Mouse (Mus musculus): Measurements from ENCODE around the gene Olfr324. TPM values are rescaled to one million over a fixed set of nuclear protein-coding genes. Genes with fewer than 3 reads are reported as not detected.

Gene Olfr324
- polyA plus RNA-seq, 1 experiment from 2014 or later: not detected

DNA sequence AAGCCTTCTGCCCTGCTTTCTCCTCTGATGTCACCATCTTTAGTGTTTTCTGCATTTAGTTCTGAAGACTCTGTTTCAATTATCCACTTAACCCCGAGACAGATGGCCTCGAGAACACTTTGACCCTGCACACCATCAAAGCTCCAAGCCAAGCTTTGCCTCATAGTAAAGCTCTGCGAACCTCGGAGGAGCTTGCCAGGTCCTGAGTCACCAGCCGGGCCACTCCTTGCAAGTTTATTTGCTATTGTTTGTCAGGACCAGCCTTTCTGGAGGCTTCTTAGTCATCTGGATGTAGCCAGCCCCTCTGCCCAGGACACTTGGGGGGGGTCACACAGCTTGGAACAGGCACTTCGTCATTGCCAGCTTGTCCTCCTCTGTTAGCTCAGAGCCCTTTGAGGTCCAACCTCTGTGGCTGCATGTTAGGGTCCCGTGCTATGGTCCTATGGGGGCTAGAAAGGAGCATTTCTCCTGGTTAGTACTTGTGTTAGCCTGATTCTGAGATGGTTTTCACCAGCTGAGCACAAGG is 43.3 kb downstream of the Olfr324 start:
- no peak for ATAC-seq (ENCODE audit: low FRiP score, low read depth)
- Histone ChIP-seq H3K4me2 (replicated peaks) (no peak overlapping the region), H3K9ac (replicated peaks) (no peak overlapping the region), H3K4me3 (no peak overlapping the region), H3K27me3 (peaks cover 28% of the 10 kb centered on the region), H3K4me1 (peaks cover 11% of the 10 kb centered on the region; the same call in 1 of the 2 replicates), H3K36me3 (no peaks in the 10 kb centered on the region), H3K27ac (replicated peaks) (no peak overlapping the region), H3K9me3 (no peaks in the 10 kb centered on the region)
- 72% methylated on average over 7 of the region's 7 CpGs for WGBS

DNA sequence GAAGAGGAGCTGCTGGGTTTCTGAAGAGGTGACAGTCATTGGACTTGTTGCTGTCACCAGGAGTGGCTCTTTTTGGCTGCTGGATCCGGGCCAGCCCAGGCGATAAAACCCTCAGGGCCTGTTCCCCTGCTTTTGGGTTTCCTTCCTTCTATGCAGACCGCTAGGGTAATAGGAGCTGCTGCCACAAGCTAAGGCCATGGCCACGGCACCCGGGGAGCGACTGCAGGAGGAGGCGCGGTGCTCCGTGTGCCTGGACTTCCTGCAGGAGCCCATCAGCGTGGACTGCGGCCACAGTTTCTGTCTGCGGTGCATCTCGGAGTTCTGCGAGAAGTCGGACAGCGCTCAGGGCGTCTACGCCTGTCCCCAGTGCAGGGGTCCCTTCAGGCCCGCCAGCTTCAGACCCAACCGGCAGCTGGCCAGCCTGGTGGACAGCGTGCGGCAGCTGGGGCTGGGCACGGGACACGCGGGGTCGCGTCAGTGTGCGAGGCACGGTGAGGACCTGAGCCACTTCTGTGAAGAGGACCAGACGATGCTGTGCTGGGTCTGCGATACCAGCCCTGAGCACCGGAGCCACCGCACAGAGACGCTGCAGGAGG is 45.5 kb downstream of the Olfr324 start, which contains the start of gene Trim58:
Gene Trim58, plus strand, starts transcription at position 194 of the 596 bp plus-strand sequence.
- peak; percentile 49; the same call in 1 of the 2 replicates for ATAC-seq (ENCODE audit: low FRiP score, low read depth)
- peak within 1 kb of the TSS; percentile 15; the same call in 1 of the 2 replicates for H3K27ac ChIP-seq (replicated peaks)

DNA sequence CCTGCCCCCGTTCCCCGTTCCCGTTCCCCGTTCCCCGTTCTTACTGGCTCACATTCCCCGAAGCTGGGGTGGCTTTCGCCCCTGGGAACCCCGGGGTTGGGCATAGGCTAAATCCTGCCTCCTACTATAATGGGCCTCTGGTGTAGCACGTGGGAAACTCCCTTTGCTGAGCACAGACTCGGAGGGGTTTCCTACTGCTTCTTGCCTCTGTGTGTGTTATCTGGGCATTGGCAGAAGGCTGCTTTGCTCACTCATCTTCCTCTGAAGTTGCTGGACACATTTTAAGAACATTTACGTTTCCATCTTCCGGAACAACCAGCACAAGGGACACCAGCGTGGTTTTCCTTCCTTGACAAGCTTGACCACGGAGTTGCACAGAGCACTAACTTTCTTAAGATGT is 46.1 kb downstream of the Olfr324 start:
- ATAC-seq (ENCODE audit: low FRiP score, low read depth): no peak
- no peaks in the 10 kb centered on the region for H3K9me3 ChIP-seq
- 33% methylated on average over 14 of the region's 14 CpGs for WGBS
- H3K4me3 ChIP-seq: peak overlapping the region; percentile 47
- no peak overlapping the region for H3K9ac ChIP-seq (replicated peaks)
- H3K4me2 ChIP-seq (replicated peaks): peak overlapping the region; percentile 95
- peak overlapping the region; percentile 15; the same call in 1 of the 2 replicates for H3K27ac ChIP-seq (replicated peaks)
- peaks cover 28% of the 10 kb centered on the region for H3K27me3 ChIP-seq
- H3K4me1 ChIP-seq: peaks cover 11% of the 10 kb centered on the region; the same call in 1 of the 2 replicates
- H3K36me3 ChIP-seq: no peaks in the 10 kb centered on the region

More for the DNA sequence above, 45.5 kb downstream of the Olfr324 start, which contains the start of gene Trim58:
- Histone ChIP-seq H3K4me2 (replicated peaks) (peak within 1 kb of the TSS; percentile 95), H3K9me3 (no peaks in the 10 kb centered on the region), H3K4me1 (peaks cover 11% of the 10 kb centered on the region; the same call in 1 of the 2 replicates), H3K4me3 (peak within 1 kb of the TSS; percentile 47), H3K9ac (replicated peaks) (peak within 1 kb of the TSS; percentile 62), H3K36me3 (no peaks in the 10 kb centered on the region), H3K27me3 (peaks cover 28% of the 10 kb centered on the region)
- WGBS: 2% methylated on average over 34 of the region's 34 CpGs

DNA sequence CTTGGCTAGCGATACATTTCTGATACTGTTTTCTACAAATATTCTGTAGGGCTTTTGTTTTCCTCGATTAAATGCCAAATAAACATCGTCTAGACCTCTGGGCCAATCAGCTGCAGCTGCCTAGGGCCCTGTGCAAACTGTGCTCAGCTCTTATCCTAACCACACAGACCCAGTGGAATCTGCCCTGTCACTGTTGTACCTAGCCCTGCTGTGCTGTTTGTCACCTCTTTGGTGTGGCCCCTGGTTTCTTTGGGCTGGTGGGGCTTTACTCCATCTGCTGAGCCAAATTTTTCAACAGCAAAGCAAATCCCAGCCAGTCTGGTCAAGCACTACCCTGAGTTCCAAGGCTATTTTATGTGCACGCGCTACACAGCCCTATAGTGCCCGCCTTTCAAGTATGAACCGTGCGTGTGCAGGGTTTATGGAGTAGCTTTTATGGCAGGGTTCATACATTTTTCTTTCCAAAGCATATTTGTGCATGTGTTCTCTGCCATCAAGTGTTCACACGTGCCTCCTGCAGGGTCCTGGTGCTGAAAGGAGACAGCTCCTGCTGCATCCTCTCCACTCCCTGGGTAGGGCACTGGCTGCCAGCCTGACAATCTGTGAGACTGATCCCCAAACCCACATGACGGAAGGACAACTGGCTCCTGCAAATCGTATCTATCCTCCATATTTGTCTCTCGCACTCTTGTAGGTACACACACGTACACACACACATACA is 46.9 kb downstream of the Olfr324 start:
- WGBS: 89% methylated on average over 13 of the region's 13 CpGs
- no peaks in the 10 kb centered on the region for H3K36me3 ChIP-seq
- H3K9ac ChIP-seq (replicated peaks): no peak overlapping the region
- peaks cover 28% of the 10 kb centered on the region for H3K27me3 ChIP-seq
- peaks cover 11% of the 10 kb centered on the region; the same call in 1 of the 2 replicates for H3K4me1 ChIP-seq
- no peaks in the 10 kb centered on the region for H3K9me3 ChIP-seq
- no peak overlapping the region for H3K27ac ChIP-seq (replicated peaks)
- no peak overlapping the region for H3K4me3 ChIP-seq
- ATAC-seq (ENCODE audit: low FRiP score, low read depth): no peak
- H3K4me2 ChIP-seq (replicated peaks): no peak overlapping the region

DNA sequence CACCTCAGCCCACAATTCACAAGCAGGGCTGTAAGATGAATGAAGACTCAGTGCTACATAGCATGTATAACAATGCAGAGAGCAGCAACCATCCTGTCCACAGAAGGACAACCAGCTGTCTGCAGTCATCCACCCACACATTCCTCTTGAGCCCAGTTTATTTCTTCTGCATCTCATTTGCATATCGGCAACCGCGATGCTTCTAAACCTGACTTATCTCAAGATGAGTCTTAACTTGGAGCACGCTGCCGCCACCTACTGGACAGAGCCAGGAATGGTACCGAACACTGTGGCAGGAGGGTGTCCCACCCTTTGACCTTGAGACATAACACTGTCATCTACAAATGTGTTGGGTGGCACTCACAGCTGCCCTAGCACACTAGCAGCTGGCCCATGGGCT is 48.4 kb downstream of the Olfr324 start:
- Histone ChIP-seq H3K27ac (replicated peaks) (no peak overlapping the region), H3K4me3 (no peak overlapping the region), H3K4me2 (replicated peaks) (no peak overlapping the region), H3K4me1 (peaks cover 11% of the 10 kb centered on the region; the same call in 1 of the 2 replicates), H3K27me3 (peaks cover 24% of the 10 kb centered on the region), H3K9ac (replicated peaks) (no peak overlapping the region), H3K9me3 (no peaks in the 10 kb centered on the region), H3K36me3 (no peaks in the 10 kb centered on the region)
- 45% methylated on average over 6 of the region's 6 CpGs for WGBS
- ATAC-seq (ENCODE audit: low FRiP score, low read depth): no peak

Other genes starting within 250 kb of the Olfr324 start
- gene Lypd8, start 216.1 kb upstream of the Olfr324 start, polyA plus RNA-seq (2016; fragmentation: Nextera tagmentation; extraction: Ambion mirVana): not detected in 2 replicates
- not detected in 2 replicates for gene 1810065E05Rik, start 174.0 kb upstream of the Olfr324 start, polyA plus RNA-seq (2016; fragmentation: Nextera tagmentation; extraction: Ambion mirVana)
- not detected in 2 replicates for gene Gm12253, start 162.6 kb upstream of the Olfr324 start, polyA plus RNA-seq (2016; fragmentation: Nextera tagmentation; extraction: Ambion mirVana)
- not detected in 2 replicates for gene Lypd9, start 142.2 kb upstream of the Olfr324 start, polyA plus RNA-seq (2016; fragmentation: Nextera tagmentation; extraction: Ambion mirVana)
- gene Olfr30, start 132.8 kb upstream of the Olfr324 start, polyA plus RNA-seq (2016; fragmentation: Nextera tagmentation; extraction: Ambion mirVana): not detected in 2 replicates
- gene Olfr332, start 102.6 kb upstream of the Olfr324 start, polyA plus RNA-seq (2016; fragmentation: Nextera tagmentation; extraction: Ambion mirVana): not detected in 2 replicates
- not detected in 2 replicates for gene Olfr331, start 92.5 kb upstream of the Olfr324 start, polyA plus RNA-seq (2016; fragmentation: Nextera tagmentation; extraction: Ambion mirVana)
- not detected in 2 replicates for gene Olfr330, start 60.3 kb upstream of the Olfr324 start, polyA plus RNA-seq (2016; fragmentation: Nextera tagmentation; extraction: Ambion mirVana)
- not detected in 2 replicates for gene Olfr329-ps, start 48.7 kb upstream of the Olfr324 start, polyA plus RNA-seq (2016; fragmentation: Nextera tagmentation; extraction: Ambion mirVana)
- 0.08 and 0.14 TPM in 2 replicates for gene Olfr328, start 39.5 kb upstream of the Olfr324 start, polyA plus RNA-seq (2016; fragmentation: Nextera tagmentation; extraction: Ambion mirVana)
- gene Olfr224, start 24.6 kb upstream of the Olfr324 start, polyA plus RNA-seq (2016; fragmentation: Nextera tagmentation; extraction: Ambion mirVana): not detected in 2 replicates
- gene Olfr325, start 17.4 kb upstream of the Olfr324 start, polyA plus RNA-seq (2016; fragmentation: Nextera tagmentation; extraction: Ambion mirVana): not detected in 2 replicates
- not detected in 2 replicates for gene 2210407C18Rik, start 21.0 kb downstream of the Olfr324 start, polyA plus RNA-seq (2016; fragmentation: Nextera tagmentation; extraction: Ambion mirVana)
- not detected in 2 replicates for gene Olfr323, start 35.4 kb downstream of the Olfr324 start, polyA plus RNA-seq (2016; fragmentation: Nextera tagmentation; extraction: Ambion mirVana)
- 0.13 and 0.28 TPM in 2 replicates for gene Trim58, start 45.4 kb downstream of the Olfr324 start, polyA plus RNA-seq (2016; fragmentation: Nextera tagmentation; extraction: Ambion mirVana)
- gene Olfr322, start 63.7 kb downstream of the Olfr324 start, polyA plus RNA-seq (2016; fragmentation: Nextera tagmentation; extraction: Ambion mirVana): not detected in 2 replicates
- not detected in 2 replicates for gene Olfr320, start 86.0 kb downstream of the Olfr324 start, polyA plus RNA-seq (2016; fragmentation: Nextera tagmentation; extraction: Ambion mirVana)
- gene Olfr319, start 104.0 kb downstream of the Olfr324 start, polyA plus RNA-seq (2016; fragmentation: Nextera tagmentation; extraction: Ambion mirVana): not detected in 2 replicates
- gene Olfr318, start 128.9 kb downstream of the Olfr324 start, polyA plus RNA-seq (2016; fragmentation: Nextera tagmentation; extraction: Ambion mirVana): not detected in 2 replicates
- not detected in 2 replicates for gene Olfr317, start 144.1 kb downstream of the Olfr324 start, polyA plus RNA-seq (2016; fragmentation: Nextera tagmentation; extraction: Ambion mirVana)
- not detected in 2 replicates for gene Olfr316, start 157.6 kb downstream of the Olfr324 start, polyA plus RNA-seq (2016; fragmentation: Nextera tagmentation; extraction: Ambion mirVana)
- gene Olfr315, start 178.1 kb downstream of the Olfr324 start, polyA plus RNA-seq (2016; fragmentation: Nextera tagmentation; extraction: Ambion mirVana): not detected in 2 replicates
- not detected in 2 replicates for gene Olfr314, start 187.8 kb downstream of the Olfr324 start, polyA plus RNA-seq (2016; fragmentation: Nextera tagmentation; extraction: Ambion mirVana)
- gene Fam183b, start 206.8 kb downstream of the Olfr324 start, polyA plus RNA-seq (2016; fragmentation: Nextera tagmentation; extraction: Ambion mirVana): 2.0 and 2.1 TPM in 2 replicates
- not detected in 2 replicates for gene Olfr313, start 219.9 kb downstream of the Olfr324 start, polyA plus RNA-seq (2016; fragmentation: Nextera tagmentation; extraction: Ambion mirVana)
- gene Olfr312, start 234.1 kb downstream of the Olfr324 start, polyA plus RNA-seq (2016; fragmentation: Nextera tagmentation; extraction: Ambion mirVana): not detected in 2 replicates
- not detected in 2 replicates for gene Olfr311, start 244.1 kb downstream of the Olfr324 start, polyA plus RNA-seq (2016; fragmentation: Nextera tagmentation; extraction: Ambion mirVana)